Mouse (Mus musculus): Measurements from ENCODE around the gene Ccno. TPM values are rescaled to one million over a fixed set of nuclear protein-coding genes. Genes with fewer than 3 reads are reported as not detected.
A peak's percentile ranks its signal among the peaks of the same experiment; 100 is the strongest.

The Ccno gene
- 0.66 and 2.4 TPM in 2 replicates for polyA plus RNA-seq (2015; fragmentation: Nextera tagmentation; extraction: Ambion mirVana)

- under 1% methylated on average over 46 of the region's 47 CpGs for WGBS
- no peak within 1 kb of the TSS for H3K27ac ChIP-seq
- H3K9ac ChIP-seq (replicated peaks) = peak within 1 kb of the TSS; percentile 24
- peaks cover 76% of the 10 kb centered on the region for H3K27me3 ChIP-seq
- H3K4me3 ChIP-seq (replicated peaks) = peak within 1 kb of the TSS; percentile 45
- no peaks in the 10 kb centered on the region for H3K9me3 ChIP-seq
- peaks cover 43% of the 10 kb centered on the region for H3K4me1 ChIP-seq (replicated peaks)
- ATAC-seq = peak; percentile 95
- peak within 1 kb of the TSS; percentile 79 for H3K4me2 ChIP-seq (replicated peaks)
- no peaks in the 10 kb centered on the region for H3K36me3 ChIP-seq
Measured at GRCm38 (mm10) chr13:112987532-112987943, at the start of gene Ccno. Gene Ccno (plus strand): TSS chr13:112987802.

- WGBS = 95% methylated on average over 8 of the region's 8 CpGs
- Histone ChIP-seq H3K27ac (no peak overlapping the region), H3K4me3 (replicated peaks) (no peak overlapping the region), H3K36me3 (peaks cover 73% of the 10 kb centered on the region), H3K9me3 (no peaks in the 10 kb centered on the region), H3K4me1 (replicated peaks) (no peaks in the 10 kb centered on the region), H3K27me3 (no peaks in the 10 kb centered on the region), H3K4me2 (replicated peaks) (no peak overlapping the region), H3K9ac (replicated peaks) (no peak overlapping the region)
- no peak for ATAC-seq
Measured at GRCm38 (mm10) chr13:112938130-112938529, 49.5 kb upstream of the Ccno start.

GRCm38 (mm10) chr13:112941879-112942330, 45.7 kb upstream of the Ccno start:
- Histone ChIP-seq H3K27ac (no peak overlapping the region), H3K9me3 (no peaks in the 10 kb centered on the region), H3K27me3 (no peaks in the 10 kb centered on the region), H3K36me3 (peaks cover 81% of the 10 kb centered on the region), H3K4me1 (replicated peaks) (no peaks in the 10 kb centered on the region), H3K9ac (replicated peaks) (no peak overlapping the region), H3K4me2 (replicated peaks) (no peak overlapping the region), H3K4me3 (replicated peaks) (no peak overlapping the region)
- ATAC-seq = no peak
- WGBS = 83% methylated on average over 15 of the region's 15 CpGs

GRCm38 (mm10) chr13:112945312-112945711, 42.3 kb upstream of the Ccno start:
- no peaks in the 10 kb centered on the region for H3K9me3 ChIP-seq
- H3K27ac ChIP-seq = no peak overlapping the region
- H3K9ac ChIP-seq (replicated peaks) = no peak overlapping the region
- H3K4me1 ChIP-seq (replicated peaks) = no peaks in the 10 kb centered on the region
- WGBS = 95% methylated on average over 9 of the region's 9 CpGs
- H3K4me2 ChIP-seq (replicated peaks) = no peak overlapping the region
- ATAC-seq = no peak
- H3K4me3 ChIP-seq (replicated peaks) = no peak overlapping the region
- H3K27me3 ChIP-seq = no peaks in the 10 kb centered on the region
- H3K36me3 ChIP-seq = peaks cover 81% of the 10 kb centered on the region

GRCm38 (mm10) chr13:112945900-112946299, 41.7 kb upstream of the Ccno start:
- H3K36me3 ChIP-seq = peaks cover 87% of the 10 kb centered on the region
- no peaks in the 10 kb centered on the region for H3K9me3 ChIP-seq
- no peak overlapping the region for H3K4me3 ChIP-seq (replicated peaks)
- no peaks in the 10 kb centered on the region for H3K4me1 ChIP-seq (replicated peaks)
- H3K9ac ChIP-seq (replicated peaks) = no peak overlapping the region
- 90% methylated on average over 6 of the region's 6 CpGs for WGBS
- H3K27ac ChIP-seq = no peak overlapping the region
- no peaks in the 10 kb centered on the region for H3K27me3 ChIP-seq
- no peak for ATAC-seq
- H3K4me2 ChIP-seq (replicated peaks) = no peak overlapping the region

GRCm38 (mm10) chr13:112954067-112954466, 33.5 kb upstream of the Ccno start:
- Histone ChIP-seq H3K36me3 (peaks cover 92% of the 10 kb centered on the region), H3K4me2 (replicated peaks) (no peak overlapping the region), H3K9ac (replicated peaks) (no peak overlapping the region), H3K9me3 (no peaks in the 10 kb centered on the region), H3K4me3 (replicated peaks) (no peak overlapping the region), H3K27me3 (no peaks in the 10 kb centered on the region), H3K4me1 (replicated peaks) (no peaks in the 10 kb centered on the region), H3K27ac (no peak overlapping the region)
- 93% methylated on average over 8 of the region's 8 CpGs for WGBS
- no peak for ATAC-seq

GRCm38 (mm10) chr13:112963081-112963480, 24.5 kb upstream of the Ccno start:
- no peak for ATAC-seq
- Histone ChIP-seq H3K4me1 (replicated peaks) (no peaks in the 10 kb centered on the region), H3K4me3 (replicated peaks) (no peak overlapping the region), H3K9me3 (no peaks in the 10 kb centered on the region), H3K36me3 (peaks cover 83% of the 10 kb centered on the region), H3K27ac (no peak overlapping the region), H3K27me3 (no peaks in the 10 kb centered on the region), H3K4me2 (replicated peaks) (no peak overlapping the region), H3K9ac (replicated peaks) (no peak overlapping the region)
- 84% methylated on average over 5 of the region's 5 CpGs for WGBS

GRCm38 (mm10) chr13:112964421-112964820, 23.2 kb upstream of the Ccno start:
- H3K9me3 ChIP-seq = no peaks in the 10 kb centered on the region
- peaks cover 80% of the 10 kb centered on the region for H3K36me3 ChIP-seq
- H3K27me3 ChIP-seq = no peaks in the 10 kb centered on the region
- ATAC-seq = no peak
- no peak overlapping the region for H3K4me2 ChIP-seq (replicated peaks)
- no peak overlapping the region for H3K9ac ChIP-seq (replicated peaks)
- H3K4me1 ChIP-seq (replicated peaks) = no peaks in the 10 kb centered on the region
- no peak overlapping the region for H3K4me3 ChIP-seq (replicated peaks)
- 93% methylated on average over 12 of the region's 12 CpGs for WGBS
- no peak overlapping the region for H3K27ac ChIP-seq

DNA sequence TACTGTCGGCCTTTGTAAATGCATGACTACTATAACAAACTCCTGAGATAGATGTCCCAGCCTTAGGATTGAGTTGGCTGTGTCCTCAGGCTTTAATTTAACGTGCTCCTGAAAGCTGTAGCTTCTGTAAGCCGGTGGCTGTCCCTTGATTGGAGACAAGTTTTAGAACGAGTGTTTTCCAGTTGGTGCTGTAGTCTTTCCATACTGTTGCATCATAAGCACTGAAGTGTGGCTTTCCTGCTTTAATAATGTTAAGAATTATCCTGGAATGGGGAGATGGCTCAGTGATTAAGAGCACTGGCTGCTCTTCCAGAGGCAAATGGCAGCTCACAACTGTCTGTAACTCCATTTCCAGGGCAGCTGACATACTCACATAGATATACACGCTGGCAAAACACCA, 20.3 kb upstream of the Ccno start:
- no peaks in the 10 kb centered on the region for H3K27me3 ChIP-seq
- no peak overlapping the region for H3K4me3 ChIP-seq (replicated peaks)
- no peak overlapping the region for H3K27ac ChIP-seq
- H3K4me2 ChIP-seq (replicated peaks) = no peak overlapping the region
- H3K4me1 ChIP-seq (replicated peaks) = no peaks in the 10 kb centered on the region
- peaks cover 60% of the 10 kb centered on the region for H3K36me3 ChIP-seq
- H3K9ac ChIP-seq (replicated peaks) = no peak overlapping the region
- WGBS = 94% methylated on average over 5 of the region's 5 CpGs
- ATAC-seq = no peak
- H3K9me3 ChIP-seq = no peaks in the 10 kb centered on the region

GRCm38 (mm10) chr13:112976720-112977119, 10.9 kb upstream of the Ccno start:
- H3K4me2 ChIP-seq (replicated peaks) = no peak overlapping the region
- no peak overlapping the region for H3K9ac ChIP-seq (replicated peaks)
- ATAC-seq = no peak
- WGBS = 37% methylated on average over 10 of the region's 10 CpGs
- H3K27me3 ChIP-seq = peaks cover 31% of the 10 kb centered on the region
- H3K4me1 ChIP-seq (replicated peaks) = no peaks in the 10 kb centered on the region
- no peaks in the 10 kb centered on the region for H3K36me3 ChIP-seq
- H3K4me3 ChIP-seq (replicated peaks) = no peak overlapping the region
- H3K27ac ChIP-seq = no peak overlapping the region
- no peaks in the 10 kb centered on the region for H3K9me3 ChIP-seq

DNA sequence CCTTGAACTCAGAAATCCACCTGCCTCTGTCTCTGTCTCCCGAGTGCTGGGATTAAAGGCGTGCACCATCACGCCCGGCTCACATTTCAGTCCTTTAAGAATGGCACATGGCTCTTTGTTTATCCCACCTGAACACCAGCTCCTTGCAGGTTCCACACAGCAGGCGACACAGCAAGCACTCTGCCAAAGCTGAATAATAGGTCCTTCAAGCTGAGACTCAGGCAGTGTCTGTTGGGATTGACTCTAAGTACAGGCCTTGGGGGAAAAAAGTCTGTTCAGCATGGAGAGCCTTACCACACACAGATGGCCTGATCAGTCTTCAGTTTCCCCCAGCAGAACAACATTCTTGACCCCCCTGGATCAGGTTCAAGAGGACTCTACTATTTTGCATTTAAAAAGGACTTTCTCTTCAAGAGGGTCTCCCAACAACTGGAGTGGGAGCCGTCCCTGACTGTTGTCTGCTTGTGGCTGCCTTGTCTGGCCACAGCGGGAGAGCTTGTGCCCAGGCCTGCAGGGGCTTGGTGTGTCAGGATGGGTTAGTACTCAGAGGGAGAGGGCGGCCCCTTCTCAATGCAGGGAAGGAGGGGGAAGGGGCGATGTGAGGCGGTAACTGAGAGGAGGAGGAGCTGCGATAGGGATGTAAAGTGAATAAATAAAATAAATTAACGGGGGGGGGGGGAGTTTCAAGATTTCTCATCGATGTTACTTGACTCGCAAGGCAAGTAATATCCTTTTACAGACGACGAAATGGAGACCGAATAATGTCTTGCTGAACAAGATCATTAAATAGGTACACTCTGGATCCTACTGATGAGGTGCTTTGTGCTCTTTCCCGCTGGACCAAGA, 1.8 kb upstream of the Ccno start:
- Histone ChIP-seq H3K9me3 (no peaks in the 10 kb centered on the region), H3K9ac (replicated peaks) (no peak overlapping the region), H3K27me3 (peaks cover 72% of the 10 kb centered on the region), H3K4me1 (replicated peaks) (peaks cover 43% of the 10 kb centered on the region), H3K36me3 (no peaks in the 10 kb centered on the region), H3K27ac (peak overlapping the region; percentile 10; the same call in 1 of the 2 replicates), H3K4me2 (replicated peaks) (peak overlapping the region; percentile 79), H3K4me3 (replicated peaks) (peak overlapping the region; percentile 45)
- peak; percentile 65 for ATAC-seq
- under 1% methylated on average over 18 of the region's 18 CpGs for WGBS

DNA sequence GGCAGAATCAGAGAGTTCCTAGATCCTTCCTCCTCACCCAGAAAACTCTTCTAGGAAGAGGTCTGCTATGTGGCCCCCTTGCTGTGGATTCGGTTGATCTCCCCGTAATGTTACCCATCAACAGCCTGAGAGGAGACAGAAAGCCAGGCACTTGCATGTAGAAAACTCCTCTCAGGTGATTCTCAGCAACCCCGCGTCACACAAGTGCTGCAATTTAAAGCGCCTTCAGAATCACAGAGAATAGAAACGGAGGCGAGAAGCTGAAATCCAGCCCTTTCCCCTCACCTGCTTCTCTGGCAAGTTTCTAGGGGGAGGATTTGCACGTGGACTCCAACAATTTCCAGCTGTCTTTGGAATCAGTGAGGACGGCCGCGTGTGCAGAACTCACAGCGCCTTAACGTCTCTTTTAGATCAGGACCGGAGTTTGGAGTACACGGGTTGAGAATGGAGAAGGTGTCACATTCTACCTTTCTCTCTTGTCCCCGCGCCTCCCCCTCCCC, 1.1 kb upstream of the Ccno start:
- ATAC-seq = no peak
- Histone ChIP-seq H3K9ac (replicated peaks) (no peak overlapping the region), H3K27ac (no peak overlapping the region), H3K4me2 (replicated peaks) (peak overlapping the region; percentile 79), H3K36me3 (no peaks in the 10 kb centered on the region), H3K4me3 (replicated peaks) (peak overlapping the region; percentile 45), H3K9me3 (no peaks in the 10 kb centered on the region), H3K4me1 (replicated peaks) (peaks cover 43% of the 10 kb centered on the region), H3K27me3 (peaks cover 78% of the 10 kb centered on the region)
- under 1% methylated on average over 17 of the region's 17 CpGs for WGBS
